Mouse (Mus musculus): ENCODE measurements around the gene Slc38a10.

- no peak for TF ChIP-seq CTCF (IDR thresholded peaks at IDR 0.05; ENCODE audit: borderline replicate concordance, insufficient read depth, low read length)
- TF ChIP-seq POLR2A (IDR thresholded peaks at IDR 0.05; ENCODE audit: low read depth, low read length) = no peak
Measured at GRCm38 (mm10) chr11:120112136-120112535, 39.0 kb downstream of the Slc38a10 start.

All from embryonic fibroblast, embryonic 13.5 days (primary cell).